12 mouse cellular contexts compared by ENCODE assay signal in the genomic region with DNA sequence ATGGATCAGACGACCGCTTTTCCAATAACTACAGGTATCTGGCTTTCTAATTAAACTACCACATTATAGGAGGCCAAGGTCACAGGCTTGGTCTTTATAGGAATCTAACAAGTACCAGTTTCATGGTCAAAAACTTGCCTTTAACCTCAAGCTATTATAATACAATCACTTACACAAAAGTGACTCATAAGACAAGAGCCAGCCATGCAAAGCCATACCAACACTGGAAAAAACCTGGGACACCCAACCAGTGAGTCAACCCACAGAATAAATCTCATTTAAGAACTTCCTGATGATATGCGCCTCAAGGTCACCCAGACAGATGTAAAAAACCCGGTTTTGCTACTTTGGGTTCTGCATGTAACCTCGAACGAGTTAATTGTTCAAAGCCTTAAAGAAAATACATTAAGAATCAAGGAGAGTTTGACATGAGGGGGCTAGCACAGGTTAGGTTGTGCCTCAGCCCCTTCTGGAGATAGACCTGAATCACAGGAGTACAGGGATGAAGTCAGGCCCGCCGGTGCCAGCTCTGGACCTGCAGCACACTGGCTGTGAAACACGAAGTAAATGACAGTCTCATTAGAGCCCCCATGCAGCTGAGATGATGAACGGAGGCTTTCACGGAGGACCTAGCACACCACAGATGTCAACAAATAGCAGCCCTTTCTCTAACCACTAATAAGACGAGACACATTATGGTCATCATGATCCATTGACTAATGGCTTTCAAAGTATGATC. TPM values are rescaled to one million over a fixed set of nuclear protein-coding genes. Genes with fewer than 3 reads are reported as not detected.
DNase-seq lines count a peak whose midpoint lies in the region; ATAC-seq and TF ChIP-seq lines count a peak whose summit lies in the region.
"Had no signal": no experiment of that assay in that cellular context is flagged by ENCODE, and none has a peak within 500 bp of the region (broad histone marks: within the 10 kb centered on the region; RNA-seq: fewer than 3 reads in every experiment).

No protein-coding gene starts in this region.

- no peaks in the 10 kb centered on the region for H3K9me3 ChIP-seq in liver, embryonic 14.5 days (ENCODE audit: control insufficient read depth, low read length)
- H3K9me3 ChIP-seq in neural tube, embryonic 14.5 days (ENCODE audit: control insufficient read depth, low read length) = no peaks in the 10 kb centered on the region
- H3K9me3 ChIP-seq: embryonic facial prominence, embryonic 15.5 days had no signal

- H3K27me3 ChIP-seq in liver, embryonic 14.5 days (ENCODE audit: control insufficient read depth, insufficient read depth, low read length) = no peaks in the 10 kb centered on the region
- no peaks in the 10 kb centered on the region for H3K27me3 ChIP-seq in neural tube, embryonic 14.5 days (ENCODE audit: control insufficient read depth, insufficient read depth, low read length)
- H3K27me3 ChIP-seq: embryonic facial prominence, embryonic 15.5 days had no signal

- no peak for DNase-seq in left cerebral cortex, adult 2 months (ENCODE audit: extremely low spot score in 1 of 2, low spot score in 2 of 2)
- DNase-seq in left cerebral cortex, postnatal 4 days = no peak
- no peak for DNase-seq in liver, embryonic 14.5 days (ENCODE audit: low read depth in 3 of 3, low spot score in 3 of 3)
- DNase-seq in right cerebral cortex, adult 2 months (ENCODE audit: low spot score in 2 of 2) = no peak
- DNase-seq in MN1 (ENCODE audit: low spot score) = no peak
- DNase-seq: adrenal gland, postnatal 25 days; gastrocnemius, postnatal 14 days; heart, postnatal 14 days; kidney, postnatal 14 days had no signal

- ATAC-seq in liver, embryonic 14.5 days (ENCODE audit: insufficient read depth) = no peak
- no peak for ATAC-seq in neural tube, embryonic 14.5 days (ENCODE audit: low read depth)

- no peak for TF ChIP-seq CTCF in left cerebral cortex, adult 2 months (IDR thresholded peaks at IDR 0.05)
- no peak for TF ChIP-seq CTCF in cortical plate, adult 2 months (IDR thresholded peaks at IDR 0.05; ENCODE audit: extremely low read depth, insufficient read depth, low read length)
- TF ChIP-seq CTCF in liver, embryonic 14.5 days (IDR thresholded peaks at IDR 0.05; ENCODE audit: low read depth) = no peak

- WGBS in liver, embryonic 14.5 days (ENCODE audit: insufficient replicate concordance) = 62% methylated on average over 12 of the region's 12 CpGs
- WGBS in neural tube, embryonic 14.5 days = 62% methylated on average over 12 of the region's 12 CpGs

- H3K4me3 ChIP-seq in left cerebral cortex, adult 2 months = peak overlapping the region; percentile 98; the same call in 1 of the 2 replicates
- peak overlapping the region; percentile 28 for H3K4me3 ChIP-seq in cortical plate, adult 2 months (ENCODE audit: insufficient read depth, low read length)
- H3K4me3 ChIP-seq in liver, embryonic 14.5 days (ENCODE audit: insufficient read depth in 1 of 2, low read depth in 2 of 2, low read length in 2 of 2) = peak overlapping the region; percentile 38 to 83
- peak overlapping the region; percentile 88 for H3K4me3 ChIP-seq in neural tube, embryonic 14.5 days (ENCODE audit: low read depth, low read length)
- H3K4me3 ChIP-seq: embryonic facial prominence, embryonic 15.5 days had no signal

- H3K36me3 ChIP-seq in liver, embryonic 14.5 days (replicated peaks; ENCODE audit: control insufficient read depth, insufficient read depth, low read depth) = peaks cover 19% of the 10 kb centered on the region
- H3K36me3 ChIP-seq in neural tube, embryonic 14.5 days (ENCODE audit: control insufficient read depth, insufficient read depth, low read length) = no peaks in the 10 kb centered on the region
- H3K36me3 ChIP-seq: embryonic facial prominence, embryonic 15.5 days had no signal

- H3K4me1 ChIP-seq in cortical plate, adult 2 months (ENCODE audit: control insufficient read depth, insufficient read depth, low read length) = peaks cover 10% of the 10 kb centered on the region
- peaks cover 54 to 57% of the 10 kb centered on the region in 2 experiments for H3K4me1 ChIP-seq in liver, embryonic 14.5 days (replicated peaks; ENCODE audit: control insufficient read depth in 2 of 2, insufficient read depth in 2 of 2, low read length in 1 of 2)
- H3K4me1 ChIP-seq in neural tube, embryonic 14.5 days (ENCODE audit: control insufficient read depth, insufficient read depth, low read length) = peaks cover 29% of the 10 kb centered on the region

- H3K9ac ChIP-seq in liver, embryonic 14.5 days (replicated peaks) = peak overlapping the region; percentile 99
- no peak overlapping the region for H3K9ac ChIP-seq in neural tube, embryonic 14.5 days (replicated peaks; ENCODE audit: low read depth, low read length)
- H3K9ac ChIP-seq: embryonic facial prominence, embryonic 15.5 days had no signal

- TF ChIP-seq EP300 in liver, embryonic 14.5 days (IDR thresholded peaks at IDR 0.05; ENCODE audit: low read depth) = no peak

- intact Hi-C loops in left cerebral cortex, adult 2 months (cut with DNase I) = loop anchor here (5.0 kb wide), 1 partner anchor 75 kb away; no protein-coding TSS in a partner anchor
- intact Hi-C loops in left cerebral cortex, postnatal 4 days (cut with DNase I) = no loop called here

- no peak for TF ChIP-seq POLR2A in cortical plate, adult 2 months (IDR thresholded peaks at IDR 0.05; ENCODE audit: extremely low read depth, insufficient read depth, low read length)

- H3K27ac ChIP-seq in left cerebral cortex, adult 2 months = no peak overlapping the region
- H3K27ac ChIP-seq in cortical plate, adult 2 months (ENCODE audit: insufficient read depth, low read length) = no peak overlapping the region
- peak overlapping the region; percentile 94 for H3K27ac ChIP-seq in liver, embryonic 14.5 days
- no peak overlapping the region for H3K27ac ChIP-seq in neural tube, embryonic 14.5 days (ENCODE audit: low read depth, low read length)
- H3K27ac ChIP-seq: embryonic facial prominence, embryonic 15.5 days had no signal

- H3K4me2 ChIP-seq in liver, embryonic 14.5 days (ENCODE audit: low read depth) = peak overlapping the region; percentile 98
- peak overlapping the region; percentile 63 for H3K4me2 ChIP-seq in neural tube, embryonic 14.5 days (ENCODE audit: low read depth, low read length)
- H3K4me2 ChIP-seq: embryonic facial prominence, embryonic 15.5 days had no signal

RNA-seq across cellular contexts. Expression of a gene that starts 3.5 kb away (rescaled TPM):
- total RNA-seq in left cerebral cortex, adult 2 months (2021) = 10 to 100 TPM; 70.7 to 75.9 TPM
- total RNA-seq in left cerebral cortex, postnatal 4 days (2021) = 100 to 1,000 TPM; 238 to 255 TPM
- 29.6 and 35.1 TPM in 2 replicates for polyA plus RNA-seq in cortical plate, adult 2 months (2012; rRNA removed)
- polyA plus RNA-seq in liver, embryonic 14.5 days (2012; rRNA removed) = 26.3 and 41.3 TPM in 2 replicates
- 89.6 and 101 TPM in 2 replicates for polyA plus RNA-seq in liver, embryonic 14.5 days (2014; fragmentation: Nextera tagmentation; extraction: Ambion mirVana)
- 157 and 162 TPM in 2 replicates for polyA plus RNA-seq in neural tube, embryonic 14.5 days (2014; fragmentation: Nextera tagmentation; extraction: Ambion mirVana)

Comparison
In these comparisons a context has a peak if more than half of its experiments do, and no peak if none do; other contexts are left out.
1. H3K4me3 ChIP-seq: peak in every context shown above with its lines; median percentile 98 in left cerebral cortex, adult 2 months; 88 in neural tube, embryonic 14.5 days; 60 in liver, embryonic 14.5 days; 28 in cortical plate, adult 2 months.